ENCODE assay signal across 35 mouse cellular contexts in the genomic region with DNA sequence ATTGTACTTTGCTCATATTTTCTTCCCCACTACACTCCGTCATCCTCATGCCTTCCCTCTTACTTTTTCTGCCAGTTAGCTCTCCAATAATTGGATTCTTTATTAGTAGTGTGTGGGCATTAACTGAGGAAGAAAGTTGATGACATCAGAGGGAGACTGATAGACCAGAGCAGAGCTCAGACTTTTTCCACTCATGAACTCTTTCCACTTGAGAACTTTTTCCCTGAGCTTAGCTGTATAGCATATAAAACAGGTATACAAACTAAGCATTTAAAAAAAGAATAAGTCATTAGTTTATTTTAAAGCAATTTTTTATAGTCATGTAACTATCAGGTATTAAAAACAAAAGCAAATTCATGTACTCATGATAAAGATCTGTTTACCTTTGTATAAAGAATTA.
"Had no signal": no experiment of that assay in that cellular context is flagged by ENCODE, and none has a peak within 500 bp of the region (broad histone marks: within the 10 kb centered on the region; RNA-seq: fewer than 3 reads in every experiment).

No protein-coding gene starts in this region.

- H3K9ac ChIP-seq: heart, embryonic 12.5 days; heart, embryonic 13.5 days; heart, embryonic 15.5 days; hindbrain, embryonic 12.5 days; hindbrain, embryonic 13.5 days; hindbrain, embryonic 14.5 days; hindbrain, embryonic 15.5 days; intestine, embryonic 15.5 days; kidney, embryonic 15.5 days had no signal

- H3K27me3 ChIP-seq: heart, embryonic 12.5 days; heart, embryonic 13.5 days; heart, embryonic 15.5 days; hindbrain, embryonic 12.5 days; hindbrain, embryonic 13.5 days; hindbrain, embryonic 15.5 days; intestine, embryonic 15.5 days; kidney, embryonic 15.5 days had no signal

- H3K4me2 ChIP-seq: heart, embryonic 11.5 days; heart, embryonic 12.5 days; heart, embryonic 13.5 days; heart, embryonic 15.5 days; hindbrain, embryonic 12.5 days; hindbrain, embryonic 13.5 days; hindbrain, embryonic 14.5 days; hindbrain, embryonic 15.5 days; intestine, embryonic 15.5 days; kidney, embryonic 15.5 days had no signal

- H3K36me3 ChIP-seq: heart, embryonic 15.5 days; hindbrain, embryonic 15.5 days; intestine, embryonic 15.5 days had no signal

- H3K9me3 ChIP-seq: heart, embryonic 10.5 days; heart, embryonic 12.5 days; heart, embryonic 13.5 days; heart, embryonic 15.5 days; hindbrain, embryonic 10.5 days; hindbrain, embryonic 12.5 days; hindbrain, embryonic 13.5 days; hindbrain, embryonic 15.5 days; intestine, embryonic 15.5 days; kidney, embryonic 15.5 days had no signal

- H3K27ac ChIP-seq: heart, embryonic 10.5 days; heart, embryonic 13.5 days; heart, embryonic 15.5 days; hindbrain, embryonic 10.5 days; hindbrain, embryonic 12.5 days; hindbrain, embryonic 13.5 days; hindbrain, embryonic 14.5 days; hindbrain, embryonic 15.5 days; hindbrain, postnatal 0 days; intestine, embryonic 15.5 days; kidney, embryonic 15.5 days; kidney, postnatal 0 days; layer of hippocampus, adult 2 months had no signal

- ATAC-seq: hindbrain, embryonic 16.5 days; hindbrain, postnatal 0 days; inflammation-experienced regulatory T-cells, adult 6 months; intestine, embryonic 15.5 days; intestine, embryonic 16.5 days; intestine, postnatal 0 days had no signal

- DNase-seq: heart, postnatal 10 days; heart, postnatal 14 days; heart, postnatal 36 days; heart, postnatal 4 days; kidney, adult 11 months; kidney, adult 18-20 months; kidney, adult 2 months; kidney, adult 8-10 months; kidney, adult 9 months; kidney, postnatal 10 days; kidney, postnatal 14 days; kidney, postnatal 25 days; kidney, postnatal 36 days; kidney, postnatal 4 days; layer of hippocampus, adult 9-11 months; layer of hippocampus, postnatal 36 days had no signal

- H3K4me3 ChIP-seq: heart, embryonic 10.5 days; heart, embryonic 12.5 days; heart, embryonic 13.5 days; heart, embryonic 15.5 days; hindbrain, embryonic 10.5 days; hindbrain, embryonic 12.5 days; hindbrain, embryonic 13.5 days; hindbrain, embryonic 15.5 days; intestine, embryonic 15.5 days; kidney, embryonic 15.5 days; layer of hippocampus, adult 2 months had no signal
